ENCODE assay signal across 8 mouse cellular contexts in the genomic region with DNA sequence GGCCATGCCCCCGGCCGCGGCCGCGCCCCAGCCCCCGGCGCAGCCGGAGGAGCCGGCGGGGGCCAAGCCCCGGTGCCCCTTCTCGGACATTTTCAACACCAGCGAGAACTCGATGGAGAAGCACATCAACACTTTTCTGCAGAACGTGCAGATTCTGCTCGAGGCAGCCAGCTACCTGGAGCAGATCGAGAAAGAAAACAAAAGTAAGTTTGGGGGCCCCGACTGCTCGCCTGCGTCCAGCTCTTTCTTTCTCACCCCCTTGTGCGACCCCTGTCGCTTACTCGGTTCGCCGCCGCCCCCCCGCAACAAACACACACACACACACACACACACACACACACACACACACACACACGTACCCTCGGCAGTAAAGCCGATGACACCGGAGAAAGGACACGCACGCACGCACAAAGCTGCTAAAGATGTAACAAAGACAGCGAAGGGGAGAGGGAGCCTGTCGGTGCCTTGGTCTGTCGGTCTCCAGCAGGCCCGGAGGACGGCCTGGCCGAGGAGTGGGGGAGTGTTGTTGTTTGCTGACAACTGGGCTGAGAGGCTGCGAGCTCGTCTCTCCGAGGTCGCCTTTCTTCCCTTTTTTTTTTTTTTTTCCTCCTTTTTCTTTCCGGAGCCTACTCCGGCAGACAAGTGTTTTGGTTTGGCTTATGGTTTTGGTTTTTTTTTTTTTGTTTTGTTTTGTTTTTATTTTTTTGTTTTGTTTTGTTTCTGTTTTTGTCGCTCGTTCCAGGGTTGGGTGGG. TPM values are rescaled to one million over a fixed set of nuclear protein-coding genes. Genes with fewer than 3 reads are reported as not detected.
DNase-seq lines count a peak whose midpoint lies in the region; ATAC-seq and TF ChIP-seq lines count a peak whose summit lies in the region.

No protein-coding gene starts in this region.

- ATAC-seq in forebrain, embryonic 13.5 days = no peak
- no peak for ATAC-seq in hindbrain, embryonic 14.5 days (ENCODE audit: low FRiP score)
- ATAC-seq in liver, embryonic 11.5 days (replicated peaks; ENCODE audit: low FRiP score) = no peak
- ATAC-seq in neural tube, embryonic 12.5 days (ENCODE audit: low FRiP score, low read depth) = no peak

- peak overlapping the region; percentile 91 for H3K4me2 ChIP-seq in forebrain, embryonic 13.5 days
- H3K4me2 ChIP-seq in hindbrain, embryonic 14.5 days (replicated peaks) = peak overlapping the region; percentile 83
- H3K4me2 ChIP-seq in liver, embryonic 11.5 days = peak overlapping the region; percentile 100
- H3K4me2 ChIP-seq in neural tube, embryonic 12.5 days (replicated peaks) = peak overlapping the region; percentile 92

- TF ChIP-seq CTCF in bone marrow macrophage, adult 2 months (IDR thresholded peaks at IDR 0.05; ENCODE audit: low read depth, low read length) = no peak

- under 1% methylated on average over 48 of the region's 48 CpGs for WGBS in forebrain, embryonic 13.5 days
- WGBS in hindbrain, embryonic 14.5 days = under 1% methylated on average over 40 of the region's 48 CpGs
- under 1% methylated on average over 47 of the region's 48 CpGs for WGBS in liver, embryonic 11.5 days
- WGBS in neural tube, embryonic 12.5 days = under 1% methylated on average over 44 of the region's 48 CpGs

- H3K9me3 ChIP-seq in forebrain, embryonic 13.5 days (replicated peaks) = no peaks in the 10 kb centered on the region
- H3K9me3 ChIP-seq in hindbrain, embryonic 14.5 days (ENCODE audit: control insufficient read depth, low read length) = no peaks in the 10 kb centered on the region
- H3K9me3 ChIP-seq in liver, embryonic 11.5 days (ENCODE audit: control insufficient read depth, low read length) = no peaks in the 10 kb centered on the region
- no peaks in the 10 kb centered on the region for H3K9me3 ChIP-seq in neural tube, embryonic 12.5 days

- H3K27ac ChIP-seq in bone marrow macrophage, adult 2 months (ENCODE audit: insufficient read depth, low read depth, low read length) = peak overlapping the region; percentile 94
- peak overlapping the region; percentile 98 for H3K27ac ChIP-seq in forebrain, embryonic 13.5 days
- H3K27ac ChIP-seq in hindbrain, embryonic 14.5 days = peak overlapping the region; percentile 99
- H3K27ac ChIP-seq in liver, embryonic 11.5 days (ENCODE audit: low read depth, low read length) = peak overlapping the region; percentile 97
- peak overlapping the region; percentile 88 for H3K27ac ChIP-seq in neural tube, embryonic 12.5 days

- H3K4me3 ChIP-seq in bone marrow macrophage, adult 2 months (ENCODE audit: insufficient read depth, low read length) = peak overlapping the region; percentile 100
- peak overlapping the region; percentile 97 for H3K4me3 ChIP-seq in forebrain, embryonic 13.5 days
- H3K4me3 ChIP-seq in hindbrain, embryonic 14.5 days (replicated peaks; ENCODE audit: low read length) = peak overlapping the region; percentile 66
- H3K4me3 ChIP-seq in liver, embryonic 11.5 days (ENCODE audit: low read depth, low read length) = peak overlapping the region; percentile 97
- peak overlapping the region; percentile 91 for H3K4me3 ChIP-seq in neural tube, embryonic 12.5 days

- peak overlapping the region; percentile 96 for H3K9ac ChIP-seq in forebrain, embryonic 13.5 days
- peak overlapping the region; percentile 89 for H3K9ac ChIP-seq in hindbrain, embryonic 14.5 days
- peak overlapping the region; percentile 92 for H3K9ac ChIP-seq in liver, embryonic 11.5 days (ENCODE audit: low read depth, low read length)
- H3K9ac ChIP-seq in neural tube, embryonic 12.5 days = peak overlapping the region; percentile 77

- H3K4me1 ChIP-seq in bone marrow macrophage, adult 2 months (ENCODE audit: control insufficient read depth, insufficient read depth, low read length) = peaks cover 14% of the 10 kb centered on the region
- H3K4me1 ChIP-seq in forebrain, embryonic 13.5 days = peaks cover 32% of the 10 kb centered on the region
- H3K4me1 ChIP-seq in hindbrain, embryonic 14.5 days (replicated peaks; ENCODE audit: control insufficient read depth, insufficient read depth, low read length) = peaks cover 17% of the 10 kb centered on the region
- peaks cover 6% of the 10 kb centered on the region for H3K4me1 ChIP-seq in liver, embryonic 11.5 days (replicated peaks; ENCODE audit: control insufficient read depth, insufficient read depth, low read length)
- peaks cover 28% of the 10 kb centered on the region for H3K4me1 ChIP-seq in neural tube, embryonic 12.5 days

- 0 out of 2 replicates have a peak, but pooled peaks have one; percentile 41 for TF ChIP-seq POLR2A in bone marrow macrophage, adult 2 months (IDR thresholded peaks at IDR 0.05; ENCODE audit: borderline replicate concordance, low read depth, low read length)

- DNase-seq in heart, adult 11 months = peak; percentile 95
- DNase-seq in heart, postnatal 25 days (ENCODE audit: low spot score) = no peak
- peak; percentile 55 for DNase-seq in hindbrain, embryonic 14.5 days (ENCODE audit: low spot score)
- peak; percentile 62 for DNase-seq in liver, embryonic 11.5 days (ENCODE audit: low spot score)
- peak; percentile 35 to 37 for DNase-seq in thymus, adult 18-20 months

- intact Hi-C loops in heart, postnatal 25 days (cut with DNase I) = loop anchor here (5.0 kb wide), 3 partner anchors 56 to 274 kb away; a partner anchor contains a TSS

- H3K27me3 ChIP-seq in forebrain, embryonic 13.5 days = no peaks in the 10 kb centered on the region
- no peaks in the 10 kb centered on the region for H3K27me3 ChIP-seq in hindbrain, embryonic 14.5 days (ENCODE audit: control insufficient read depth, insufficient read depth, low read length)
- no peaks in the 10 kb centered on the region for H3K27me3 ChIP-seq in liver, embryonic 11.5 days (replicated peaks; ENCODE audit: control insufficient read depth, insufficient read depth, low read length)
- no peaks in the 10 kb centered on the region for H3K27me3 ChIP-seq in neural tube, embryonic 12.5 days (replicated peaks)

- H3K36me3 ChIP-seq in forebrain, embryonic 13.5 days (ENCODE audit: poor library complexity, severe bottlenecking) = no peaks in the 10 kb centered on the region
- H3K36me3 ChIP-seq in hindbrain, embryonic 14.5 days (replicated peaks; ENCODE audit: control insufficient read depth, insufficient read depth) = no peaks in the 10 kb centered on the region
- no peaks in the 10 kb centered on the region for H3K36me3 ChIP-seq in liver, embryonic 11.5 days (ENCODE audit: control insufficient read depth, insufficient read depth, low read length)
- H3K36me3 ChIP-seq in neural tube, embryonic 12.5 days = no peaks in the 10 kb centered on the region

RNA-seq across cellular contexts. Expression of a gene that starts 0.6 kb away (rescaled TPM):
- total RNA-seq in heart, postnatal 25 days (2021) = 10 to 100 TPM; 41.8 to 44.4 TPM
- polyA plus RNA-seq in bone marrow macrophage, adult 2 months (2012; ENCODE audit: insufficient read depth, insufficient read length, missing spikeins) = 48.3 and 49.2 TPM in 2 replicates
- polyA plus RNA-seq in forebrain, embryonic 13.5 days (2015; fragmentation: Nextera tagmentation; extraction: Ambion mirVana) = 21.0 and 26.7 TPM in 2 replicates
- 50.4 and 51.1 TPM in 2 replicates for polyA plus RNA-seq in hindbrain, embryonic 14.5 days (2014; fragmentation: Nextera tagmentation; extraction: Ambion mirVana)
- 34.3 and 42.6 TPM in 2 replicates for polyA plus RNA-seq in liver, embryonic 11.5 days (2014; fragmentation: Nextera tagmentation; extraction: Ambion mirVana)
- polyA plus RNA-seq in neural tube, embryonic 12.5 days (2016; fragmentation: Nextera tagmentation; extraction: Ambion mirVana) = 67.6 and 74.8 TPM in 2 replicates
